Mouse (Mus musculus): ENCODE measurements around the gene Slc35g3.

DNA sequence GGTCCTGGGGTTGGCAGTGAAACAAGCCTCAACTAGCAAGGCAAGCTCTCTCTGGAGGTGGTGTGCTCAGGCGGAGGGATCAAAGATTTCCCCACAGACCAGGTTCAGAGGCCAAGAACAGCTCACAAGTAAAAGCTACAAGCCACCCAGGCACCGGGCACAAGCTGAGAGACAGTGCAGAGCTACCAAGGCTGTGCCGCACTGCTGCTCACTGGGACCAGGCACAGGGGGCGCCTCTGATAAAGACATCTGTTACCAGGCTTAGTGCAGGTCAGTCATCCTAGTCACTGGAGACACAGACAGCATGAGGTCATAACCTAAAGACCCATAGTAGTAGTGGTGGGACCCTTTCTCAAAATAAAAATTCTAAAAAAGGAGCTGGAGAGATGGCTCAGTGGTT, 44.8 kb downstream of the Slc35g3 start:
- TF ChIP-seq CHD1 (IDR thresholded peaks at IDR 0.05; ENCODE audit: low read depth, low read length), result no peak
- TF ChIP-seq ETS1 (conservative IDR thresholded peaks at IDR 0.05; ENCODE audit: low read depth, low read length), result no peak
- TF ChIP-seq POLR2AphosphoS2 (IDR thresholded peaks at IDR 0.05; ENCODE audit: low read depth, low read length), result no peak
- no peak for TF ChIP-seq HCFC1 (IDR thresholded peaks at IDR 0.05; ENCODE audit: low read depth, low read length)
- TF ChIP-seq EP300 (IDR thresholded peaks at IDR 0.05; ENCODE audit: low read length), result no peak
- no peak; a peak in 1 of 4 replicates for TF ChIP-seq CTCF (conservative IDR thresholded peaks at IDR 0.05 in 1 of 2, IDR thresholded peaks at IDR 0.05 in 1 of 2; ENCODE audit: low read depth in 2 of 2, low read length in 2 of 2)
